Mouse (Mus musculus) liver, postnatal 0 days (tissue): ENCODE measurements around the gene Yju2. TPM values are rescaled to one million over a fixed set of nuclear protein-coding genes. Genes with fewer than 3 reads are reported as not detected.

Experiments used
- ATAC-seq: fragments of 200-750 bp; cut with Nextera tagmentation; 2 replicates; pipeline ENCODE4 v1.8.0; 2017; ENCODE audit warnings: mild to moderate bottlenecking, moderate library complexity
- DNase-seq: peaks from one replicate; pipeline ENCODE4 v3.0.0-alpha.2; 2016
- H3K27ac ChIP-seq: fragments of 300-500 bp; sonication (generic); 2 replicates; pipeline ENCODE4 v1.5.1; 2014; ENCODE audit warnings: antibody characterized with exemption, moderate library complexity, mild to moderate bottlenecking, low read depth
- H3K27me3 ChIP-seq: fragments of 300-500 bp; sonication (generic); 2 replicates; pipeline ENCODE4 v1.6.1; 2014; ENCODE audit warnings: low read length, control low read depth, mixed read lengths; ENCODE audit not compliant: insufficient read depth
- H3K36me3 ChIP-seq: fragments of 300-500 bp; sonication (generic); replicated peaks from 2 replicates; pipeline ENCODE4 v1.6.1; 2014; ENCODE audit warnings: mild to moderate bottlenecking, control low read depth, low read length, moderate library complexity, mixed read lengths; ENCODE audit not compliant: insufficient read depth
- H3K4me1 ChIP-seq: fragments of 300-500 bp; sonication (generic); 2 replicates; pipeline ENCODE4 v1.6.1; 2014; ENCODE audit warnings: antibody characterized with exemption, mild to moderate bottlenecking, control low read depth; ENCODE audit not compliant: insufficient read depth
- H3K4me2 ChIP-seq: fragments of 300-500 bp; sonication (generic); 2 replicates; pipeline ENCODE4 v1.6.1; 2014; ENCODE audit warnings: low read depth, mild to moderate bottlenecking, low read length, moderate library complexity, mixed read lengths
- H3K4me3 ChIP-seq: fragments of 300-500 bp; sonication (generic); 2 replicates; pipeline ENCODE4 v1.5.1; 2014; ENCODE audit warnings: low read depth, low read length
- H3K9ac ChIP-seq: fragments of 300-500 bp; sonication (generic); replicated peaks from 2 replicates; pipeline ENCODE4 v1.6.1; 2014; ENCODE audit warnings: mild to moderate bottlenecking, moderate library complexity
- H3K9me3 ChIP-seq: fragments of 300-500 bp; sonication (generic); 2 replicates; pipeline ENCODE4 v1.6.1; 2016; ENCODE audit warnings: mild to moderate bottlenecking, control low read depth, low read length, mixed read lengths
- CTCF ChIP-seq: sonication (generic); IDR thresholded peaks from 2 replicates; pipeline ENCODE4 v1.5.1; 2016; ENCODE audit warnings: antibody characterized with exemption, low read depth
- EP300 ChIP-seq: IDR thresholded peaks from 2 replicates; pipeline ENCODE4 v1.6.1; 2016; ENCODE audit warnings: antibody characterized with exemption, low read depth, mild to moderate bottlenecking
- WGBS: fragments of 180-500 bp; shearing (Covaris S2); extraction: QIAGEN DNeasy Blood & Tissue Kit; methylation state at CpG from one replicate; pipeline ENCODE4 v1.1.7; 2014; ENCODE audit not compliant: insufficient replicate concordance; 5-methylcytosine and 5-hydroxymethylcytosine counted together
- polyA plus RNA-seq: library from polyadenylated mRNA; unstranded; fragments of >200 nt; fragmentation: Nextera tagmentation; extraction: Ambion mirVana; gene quantifications from 2 replicates; pipeline ENCODE4 v1.2.1, GENCODE M21; 2015

The Yju2 gene
- polyA plus RNA-seq, 1 experiment from 2014 or later: 7.1 TPM

- Histone ChIP-seq H3K9ac (no peak overlapping the region), H3K4me3 (no peak overlapping the region), H3K27me3 (no peaks in the 10 kb centered on the region), H3K27ac (no peak overlapping the region), H3K4me2 (no peak overlapping the region), H3K9me3 (no peaks in the 10 kb centered on the region), H3K36me3 (peaks cover 60% of the 10 kb centered on the region), H3K4me1 (peaks cover 6% of the 10 kb centered on the region)
- ATAC-seq: no peak
- 89% methylated on average over 9 of the region's 9 CpGs for WGBS
- DNase-seq: no peak
- TF ChIP-seq EP300: no peak
- TF ChIP-seq CTCF: no peak
Measured at GRCm38 (mm10) chr17:56015293-56015692, 56.4 kb downstream of the Yju2 start.

GRCm38 (mm10) chr17:56016382-56016781, 57.5 kb downstream of the Yju2 start:
- DNase-seq: no peak
- Histone ChIP-seq H3K4me3 (no peak overlapping the region), H3K27ac (no peak overlapping the region), H3K9ac (no peak overlapping the region), H3K27me3 (no peaks in the 10 kb centered on the region), H3K4me1 (peaks cover 3% of the 10 kb centered on the region; the same call in 1 of the 2 replicates), H3K36me3 (peaks cover 66% of the 10 kb centered on the region), H3K4me2 (no peak overlapping the region), H3K9me3 (no peaks in the 10 kb centered on the region)
- TF ChIP-seq EP300 (no peak), CTCF (no peak)
- ATAC-seq: no peak
- WGBS: 79% methylated on average over 8 of the region's 8 CpGs

- ATAC-seq: no peak
- DNase-seq: no peak
- TF ChIP-seq EP300 (no peak), CTCF (no peak)
- H3K9me3 ChIP-seq: no peaks in the 10 kb centered on the region
- H3K4me2 ChIP-seq: no peak overlapping the region
- 84% methylated on average over 15 of the region's 15 CpGs for WGBS
- no peak overlapping the region for H3K9ac ChIP-seq
- no peak overlapping the region for H3K27ac ChIP-seq
- peaks cover 10% of the 10 kb centered on the region; the same call in 1 of the 2 replicates for H3K4me1 ChIP-seq
- no peaks in the 10 kb centered on the region for H3K27me3 ChIP-seq
- H3K4me3 ChIP-seq: no peak overlapping the region
- peaks cover 63% of the 10 kb centered on the region for H3K36me3 ChIP-seq
Measured at GRCm38 (mm10) chr17:56016793-56017785, 58.2 kb downstream of the Yju2 start.

GRCm38 (mm10) chr17:56017848-56018247, 58.9 kb downstream of the Yju2 start:
- no peaks in the 10 kb centered on the region for H3K9me3 ChIP-seq
- TF ChIP-seq EP300: no peak
- H3K4me3 ChIP-seq: no peak overlapping the region
- no peak overlapping the region for H3K9ac ChIP-seq
- no peaks in the 10 kb centered on the region for H3K27me3 ChIP-seq
- 80% methylated on average over 7 of the region's 7 CpGs for WGBS
- peaks cover 58% of the 10 kb centered on the region for H3K36me3 ChIP-seq
- DNase-seq (no peak), ATAC-seq (no peak)
- no peak overlapping the region for H3K4me2 ChIP-seq
- peaks cover 18% of the 10 kb centered on the region for H3K4me1 ChIP-seq
- H3K27ac ChIP-seq: no peak overlapping the region

Other genes with a start within 250 kb of the Yju2 start
- gene Pot1b, start 246.5 kb upstream of the Yju2 start, polyA plus RNA-seq: 2.1 and 3.1 TPM in 2 replicates
- 3.1 and 3.3 TPM in 2 replicates for gene Adgre4, start 209.1 kb upstream of the Yju2 start, polyA plus RNA-seq
- gene Zfp119a, start 80.2 kb upstream of the Yju2 start, polyA plus RNA-seq: 3.0 and 4.5 TPM in 2 replicates
- 4.9 and 5.5 TPM in 2 replicates for gene Zfp959, start 67.0 kb upstream of the Yju2 start, polyA plus RNA-seq
- 3.8 and 4.4 TPM in 2 replicates for gene Zfp119b, start 9.6 kb upstream of the Yju2 start, polyA plus RNA-seq
- gene Ebi3, start 6.5 kb upstream of the Yju2 start, polyA plus RNA-seq: 10.0 and 10.5 TPM in 2 replicates
- gene Shd, start 11.4 kb downstream of the Yju2 start, polyA plus RNA-seq: 0.26 and 0.34 TPM in 2 replicates
- not detected in 2 replicates for gene Fsd1, start 27.4 kb downstream of the Yju2 start, polyA plus RNA-seq
- gene Stap2, start 46.5 kb downstream of the Yju2 start, polyA plus RNA-seq: 14.3 and 16.8 TPM in 2 replicates
- gene Mpnd, start 46.6 kb downstream of the Yju2 start, polyA plus RNA-seq: 17.5 and 23.9 TPM in 2 replicates
- gene Sh3gl1, start 77.5 kb downstream of the Yju2 start, polyA plus RNA-seq: 35.9 and 37.1 TPM in 2 replicates
- 4.9 and 6.5 TPM in 2 replicates for gene Chaf1a, start 81.3 kb downstream of the Yju2 start, polyA plus RNA-seq
- gene Ubxn6, start 115.9 kb downstream of the Yju2 start, polyA plus RNA-seq: 19.1 and 20.5 TPM in 2 replicates
- 24.8 and 27.7 TPM in 2 replicates for gene Hdgfl2, start 120.5 kb downstream of the Yju2 start, polyA plus RNA-seq
- 0.12 and 0.24 TPM in 2 replicates for gene Plin4, start 150.7 kb downstream of the Yju2 start, polyA plus RNA-seq
- gene Plin5, start 158.5 kb downstream of the Yju2 start, polyA plus RNA-seq: 57.3 and 58.4 TPM in 2 replicates
- 256 and 269 TPM in 2 replicates for gene Lrg1, start 162.9 kb downstream of the Yju2 start, polyA plus RNA-seq
- 0.56 and 0.62 TPM in 2 replicates for gene Sema6b, start 181.2 kb downstream of the Yju2 start, polyA plus RNA-seq
- gene Tnfaip8l1, start 203.4 kb downstream of the Yju2 start, polyA plus RNA-seq: 2.8 and 3.3 TPM in 2 replicates
- gene Mydgf, start 224.8 kb downstream of the Yju2 start, polyA plus RNA-seq: 45.8 and 49.8 TPM in 2 replicates